Mouse (Mus musculus) c-Kit-positive CD71-negative TER-119-negative erythroid progenitor cells, embryonic 14.5 days (primary cell): ENCODE measurements around the gene Slc35f2.
A peak's percentile ranks its signal among the peaks of the same experiment; 100 is the strongest.

Source experiments
- DNase-seq: peaks from one replicate; pipeline ENCODE4 v3.0.0-alpha.2; 2013; ENCODE audit warnings: low read depth

Gene Slc35f2

GRCm38 (mm10) chr9:53771344-53772021 is at the start of gene Slc35f2:
Slc35f2 (plus strand) TSS chr9:53771538.
- DNase-seq = no peak

DNA sequence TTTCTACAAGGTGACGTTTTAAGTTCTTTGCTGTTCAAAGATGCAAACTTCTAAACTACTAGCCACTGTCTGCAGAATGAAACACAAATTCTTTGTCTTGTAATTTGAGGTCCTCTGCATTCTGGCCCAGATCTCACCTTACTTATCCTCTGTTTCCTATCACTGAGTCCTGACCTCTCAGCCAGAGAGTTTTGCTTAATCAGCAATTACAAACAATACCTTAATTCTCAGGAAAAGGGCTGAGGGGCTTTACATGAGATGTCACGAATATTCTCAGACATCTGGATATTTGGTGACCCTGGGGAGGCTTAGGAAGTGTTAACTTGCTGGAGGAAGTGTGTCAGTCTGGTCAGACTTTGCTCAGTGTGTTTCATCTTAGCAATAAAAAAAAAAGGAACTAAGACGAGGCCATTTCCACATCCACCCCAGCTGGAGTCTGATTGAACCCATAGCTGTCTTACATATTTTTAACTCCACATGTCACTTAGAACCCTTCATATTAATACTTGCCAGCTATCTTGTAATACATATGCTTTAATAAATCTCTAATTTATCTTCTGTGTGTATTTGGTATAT is 30.4 kb upstream of the Slc35f2 start:
- DNase-seq = no peak

DNA sequence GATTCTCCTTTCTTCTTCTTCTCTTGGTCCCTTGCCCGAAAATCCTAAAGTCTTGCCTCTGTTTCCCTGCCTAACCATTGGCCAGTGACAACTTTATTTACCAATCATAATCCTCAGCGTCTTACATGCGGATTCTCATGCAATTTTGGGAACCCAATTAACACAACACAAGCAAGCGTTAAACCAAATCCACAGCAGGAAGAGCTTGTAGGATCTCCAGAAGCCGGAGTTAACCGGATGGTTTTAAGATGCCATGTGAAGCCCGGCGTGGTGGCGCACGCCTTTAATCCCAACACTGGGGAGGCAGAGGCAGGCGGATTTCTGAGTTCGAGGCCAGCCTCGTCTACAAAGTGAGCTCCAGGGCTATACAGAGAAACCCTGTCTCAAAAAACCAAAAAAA is 20.9 kb upstream of the Slc35f2 start:
- DNase-seq = no peak

- no peak for DNase-seq
These were observed 20.4 kb upstream of the Slc35f2 start for GRCm38 (mm10) chr9:53750899-53751298.

DNA sequence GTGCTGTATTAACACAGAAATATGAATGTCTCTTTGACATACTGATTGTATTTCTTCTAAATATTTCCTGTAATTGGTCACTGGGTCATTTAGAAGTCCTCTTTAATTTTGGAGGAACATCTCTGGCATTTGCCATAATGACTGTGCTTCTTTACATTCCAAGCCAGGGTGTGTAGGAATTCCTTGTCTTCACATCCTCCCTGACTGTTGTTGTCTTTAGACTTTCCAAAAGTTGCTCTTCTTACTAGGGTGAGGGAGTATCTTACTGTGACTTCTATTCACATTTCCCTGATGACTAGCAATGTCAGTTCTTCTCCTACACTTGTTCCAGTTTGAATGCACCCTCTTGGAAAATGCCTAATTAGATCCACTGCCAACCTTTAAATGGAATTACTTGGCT is 16.5 kb upstream of the Slc35f2 start:
- DNase-seq = no peak

GRCm38 (mm10) chr9:53758142-53758541 is 13.2 kb upstream of the Slc35f2 start:
- no peak for DNase-seq

- DNase-seq = no peak
These were observed 6.6 kb upstream of the Slc35f2 start for GRCm38 (mm10) chr9:53764697-53765096.

- no peak for DNase-seq
These were observed 2.9 kb upstream of the Slc35f2 start for GRCm38 (mm10) chr9:53768486-53768885.

- no peak for DNase-seq
These were observed 481 bp upstream of the Slc35f2 start for GRCm38 (mm10) chr9:53770771-53771343.

DNA sequence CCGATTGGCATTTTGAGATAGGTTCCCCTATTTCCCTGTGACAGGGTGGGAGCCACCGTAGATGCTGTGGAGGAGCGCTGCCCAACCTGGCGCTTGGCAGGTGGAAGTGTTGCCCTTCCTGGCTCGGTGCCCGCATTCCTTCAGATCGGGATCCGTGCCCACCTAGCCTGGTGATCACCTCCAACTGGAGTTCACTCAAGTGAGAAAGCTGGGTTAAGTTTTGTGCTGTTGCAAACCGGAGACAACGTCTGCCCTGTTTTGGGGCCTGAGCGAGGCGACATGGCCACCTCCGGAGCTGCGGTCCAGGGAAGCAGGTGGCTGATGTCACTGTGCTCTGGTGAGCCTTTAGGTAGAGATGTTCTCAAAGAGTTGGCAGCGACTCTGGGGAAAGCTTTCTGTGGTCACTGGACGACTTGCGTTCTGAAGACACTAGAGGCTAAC is 803 bp downstream of the Slc35f2 start:
- no peak for DNase-seq

DNA sequence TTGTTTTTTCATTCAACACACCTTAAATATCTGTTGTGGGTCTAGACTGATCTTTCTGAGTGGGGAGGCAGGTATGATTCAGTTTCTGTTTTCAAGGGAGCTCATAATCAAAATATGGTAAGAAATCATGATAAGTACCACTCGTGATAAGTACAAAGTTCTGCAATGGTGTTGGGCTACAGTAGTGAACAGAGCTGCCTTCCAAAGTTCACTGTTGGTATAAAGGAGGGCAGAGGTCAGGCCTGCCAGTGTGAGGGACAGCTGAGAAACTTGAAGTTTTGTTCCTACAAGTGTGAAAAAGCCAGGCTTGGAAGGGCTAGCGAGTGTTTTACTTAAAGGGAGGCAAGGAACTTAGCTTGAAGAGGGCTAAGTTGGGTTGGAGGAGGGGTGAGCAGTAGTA is 4.2 kb downstream of the Slc35f2 start:
- no peak for DNase-seq

DNA sequence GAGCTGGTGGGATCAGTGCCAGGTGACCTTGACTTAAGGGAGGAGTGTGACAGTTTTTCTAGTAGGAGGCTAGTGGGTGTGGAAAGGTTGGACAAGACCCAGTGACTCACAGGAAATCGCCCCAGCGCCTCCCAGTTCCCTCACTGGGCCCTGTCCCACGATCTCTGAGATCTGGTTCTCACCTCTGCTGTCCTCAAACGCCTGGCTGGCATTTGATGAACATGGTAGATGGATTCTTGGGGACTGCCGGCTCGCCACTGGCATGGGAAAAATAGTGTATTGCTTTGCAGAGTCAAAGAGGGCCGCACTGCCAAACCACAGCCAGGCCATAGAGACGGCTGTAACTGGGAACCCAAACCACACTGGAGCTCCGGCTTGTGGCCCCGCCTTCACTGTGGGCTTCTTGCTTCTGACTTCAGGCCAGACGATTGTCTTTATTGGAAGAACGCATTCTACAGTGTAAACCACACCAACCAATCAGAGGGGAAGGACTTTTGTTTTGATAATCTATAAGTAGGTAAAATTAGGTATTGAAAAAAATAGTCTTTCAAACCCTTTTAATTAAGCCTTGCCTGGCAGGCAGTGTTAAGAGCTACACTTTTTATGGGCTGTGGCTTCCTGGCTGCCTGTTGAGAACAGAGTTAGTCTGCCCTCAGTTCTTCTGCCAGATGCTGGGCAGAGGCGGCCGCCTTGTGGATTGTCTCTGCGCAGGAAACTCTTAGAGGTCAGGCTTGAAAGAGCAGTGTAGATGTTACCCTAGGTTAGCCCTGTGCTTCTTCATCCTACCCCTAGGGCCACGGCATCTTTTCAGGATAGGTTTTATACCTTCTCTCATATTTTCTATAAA is 15.4 kb downstream of the Slc35f2 start:
- DNase-seq = no peak

- no peak for DNase-seq
These were observed 22.5 kb downstream of the Slc35f2 start for GRCm38 (mm10) chr9:53793830-53794330.

GRCm38 (mm10) chr9:53794490-53794889 is 23.2 kb downstream of the Slc35f2 start:
- DNase-seq = no peak

DNA sequence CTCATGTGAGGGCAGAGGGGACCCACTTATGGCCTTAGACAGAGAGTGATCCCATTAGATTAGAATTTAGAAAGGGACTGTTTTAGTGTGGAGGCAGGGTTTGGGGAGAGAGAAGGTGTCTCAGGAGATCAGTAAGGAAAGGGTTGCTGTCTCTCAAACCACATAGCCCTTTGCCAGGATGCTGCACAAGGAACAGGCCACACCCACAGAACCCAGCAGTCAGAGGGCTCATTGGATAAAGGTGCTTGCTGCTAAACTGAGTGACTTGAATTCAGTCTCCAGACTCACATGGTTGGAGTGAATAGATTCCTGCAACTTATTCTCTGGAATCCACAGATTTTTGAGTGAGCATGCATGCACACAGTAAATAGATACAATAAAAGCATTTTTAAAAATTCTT is 24.0 kb downstream of the Slc35f2 start:
- no peak for DNase-seq

DNA sequence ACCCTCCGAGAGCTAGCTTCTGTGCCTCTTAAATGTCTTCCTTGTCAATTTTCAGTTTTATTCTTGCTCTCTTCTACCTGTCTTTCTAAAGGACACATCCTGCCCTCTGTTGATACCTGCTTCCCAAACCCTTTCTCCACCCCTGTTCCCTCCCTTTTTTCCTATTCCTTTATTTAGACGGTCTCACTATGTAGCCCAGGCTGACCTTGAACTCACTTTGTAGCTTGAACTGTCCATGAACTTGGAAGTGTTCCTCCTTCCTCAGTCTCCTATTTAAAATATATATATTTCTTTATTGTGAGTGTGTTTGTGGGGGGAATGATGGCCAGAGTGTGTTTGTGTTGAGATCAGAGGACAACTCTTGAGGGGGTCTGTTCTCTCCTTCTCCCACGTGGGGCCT is 25.0 kb downstream of the Slc35f2 start:
- no peak for DNase-seq

DNA sequence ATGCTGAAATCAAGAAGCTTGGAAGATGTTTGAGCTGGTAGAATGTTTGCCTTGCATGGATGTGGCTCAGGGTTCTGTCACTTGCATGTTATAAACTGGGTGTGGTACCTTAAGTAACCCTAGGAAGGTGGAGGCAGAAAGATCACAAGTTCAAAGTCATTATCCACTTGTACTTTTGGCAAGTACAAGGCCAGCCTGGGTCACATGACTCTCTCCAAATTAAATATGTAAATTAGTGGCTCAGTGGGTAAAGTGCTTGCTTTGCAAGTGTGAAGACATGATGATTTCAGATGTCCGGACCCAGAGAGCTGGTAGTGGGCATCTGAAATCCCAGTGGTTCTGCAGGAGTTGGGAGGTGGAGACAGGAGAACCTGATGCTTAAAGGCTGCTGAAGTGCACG is 25.8 kb downstream of the Slc35f2 start:
- no peak for DNase-seq

DNA sequence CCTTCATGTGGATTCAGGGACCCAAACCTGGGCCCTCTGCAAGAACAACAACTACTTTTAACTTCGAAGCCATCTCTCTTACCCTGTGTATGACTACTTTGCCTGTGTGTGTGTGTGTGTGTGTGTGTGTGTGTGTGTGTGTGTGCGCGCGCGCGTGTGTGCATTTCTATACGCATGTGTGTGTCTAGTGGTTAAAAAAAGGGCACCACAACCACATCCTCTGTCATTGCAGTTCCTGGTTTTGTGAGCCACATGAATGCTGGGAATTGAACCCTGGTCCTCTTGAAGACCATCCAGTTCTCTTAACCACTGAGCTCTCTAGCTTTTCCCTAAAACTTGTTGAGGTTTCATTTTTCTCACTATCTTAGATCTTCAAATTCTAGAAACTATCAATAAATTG is 31.6 kb downstream of the Slc35f2 start:
- no peak for DNase-seq

DNA sequence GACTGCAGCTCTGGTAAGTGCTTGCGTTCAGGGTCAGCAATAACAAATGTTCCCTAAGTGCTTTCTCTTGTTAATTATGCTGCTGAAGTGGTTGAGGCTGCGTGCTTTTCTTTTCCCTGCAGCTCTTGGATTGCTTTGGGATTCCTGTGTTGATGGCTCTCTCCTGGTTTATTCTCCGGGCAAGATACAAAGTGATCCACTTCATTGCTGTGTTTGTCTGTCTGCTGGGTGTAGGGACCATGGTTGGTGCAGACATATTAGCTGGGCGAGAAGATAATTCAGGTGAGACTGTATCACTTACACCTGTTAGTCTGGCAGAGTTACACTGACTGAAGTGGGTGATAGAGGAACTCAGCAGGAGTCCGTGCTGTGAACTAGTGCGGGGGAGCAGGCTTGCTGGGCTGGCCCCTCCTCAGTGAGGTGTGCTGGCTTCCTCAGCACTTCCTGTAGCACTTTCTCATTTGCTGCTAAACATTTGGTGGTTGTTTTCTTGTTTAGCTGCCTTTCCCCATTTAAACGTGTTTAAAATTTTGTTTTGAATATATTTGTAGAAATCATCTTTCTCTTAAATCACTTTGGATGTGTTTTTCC is 35.3 kb downstream of the Slc35f2 start:
- DNase-seq = no peak

DNA sequence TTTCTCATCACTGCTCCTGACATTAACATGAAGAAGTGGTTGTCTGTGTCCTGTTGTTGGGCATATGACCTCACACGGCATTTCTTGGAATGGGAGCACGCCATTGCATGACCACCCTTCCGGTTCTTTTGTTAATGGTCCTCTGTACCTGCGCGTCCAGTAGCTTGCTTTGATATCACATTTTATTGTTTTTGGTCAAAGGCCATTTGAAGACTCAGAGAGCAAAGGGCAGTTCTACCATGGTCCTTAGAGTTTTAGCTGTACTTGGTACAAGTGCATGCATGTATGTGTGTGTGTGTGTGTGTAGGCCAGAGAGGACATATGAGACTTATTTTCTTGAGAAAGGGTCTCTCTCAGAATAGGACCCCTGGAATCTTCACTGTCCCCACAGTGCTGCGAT is 42.1 kb downstream of the Slc35f2 start:
- DNase-seq = no peak

DNA sequence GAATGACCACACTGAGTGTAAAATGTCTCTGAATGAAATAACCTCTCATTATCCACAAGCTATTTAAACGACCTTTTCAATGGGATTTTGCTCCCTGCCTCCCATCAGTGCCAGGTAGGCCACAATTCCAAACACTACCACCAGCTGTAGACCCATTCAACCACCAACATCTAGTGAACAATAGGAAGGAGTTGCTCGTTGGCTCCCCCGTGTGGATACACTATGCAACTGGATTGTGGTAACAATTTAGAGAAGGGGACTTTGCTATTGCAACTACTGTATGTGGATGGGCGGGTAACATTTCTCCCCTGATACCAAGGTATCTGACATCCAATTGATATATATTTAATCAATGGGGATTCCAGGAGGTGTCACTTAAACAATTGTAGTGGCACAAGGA is 47.4 kb downstream of the Slc35f2 start:
- DNase-seq = peak; percentile 39

DNA sequence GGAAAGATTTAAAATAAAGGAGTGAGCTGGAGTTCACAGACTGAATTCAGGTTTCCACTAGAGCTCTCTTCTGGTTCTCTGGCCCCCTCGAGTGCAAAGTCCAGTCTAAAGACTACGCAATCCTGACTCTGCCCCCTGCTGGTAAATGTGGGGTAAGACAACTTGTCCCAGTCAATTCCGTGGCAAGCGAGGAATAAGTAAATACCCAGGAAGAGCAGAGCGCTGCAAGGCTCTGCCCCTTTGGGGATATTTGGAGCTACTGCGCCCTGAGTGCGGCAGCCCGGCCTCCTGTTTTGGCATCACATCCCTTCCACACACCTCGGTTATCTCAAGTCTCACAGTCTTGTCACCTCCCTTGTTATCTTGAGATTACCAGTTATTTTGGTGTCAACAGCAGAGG is 54.0 kb downstream of the Slc35f2 start:
- DNase-seq = peak; percentile 6
